Mouse (Mus musculus): Measurements from ENCODE around the gene Shroom3.
"Not testable (repeated sequence)": the region's sequence is repeated elsewhere in the genome, so short reads cannot be mapped to it uniquely, and the experiment has no call there.

The Shroom3 gene

GRCm38 (mm10) chr5:92893711-92894110 is 210.5 kb downstream of the Shroom3 start:
- no peak for DNase-seq (ENCODE audit: low spot score)

GRCm38 (mm10) chr5:92895877-92896276 is 212.6 kb downstream of the Shroom3 start:
- DNase-seq (ENCODE audit: low spot score), result no peak

- no peak for DNase-seq (ENCODE audit: low spot score)
These were observed 213.6 kb downstream of the Shroom3 start for GRCm38 (mm10) chr5:92896725-92897280.

GRCm38 (mm10) chr5:92897766-92898745 is 214.8 kb downstream of the Shroom3 start:
- peak; percentile 88 for DNase-seq (ENCODE audit: low spot score)

GRCm38 (mm10) chr5:92900470-92900869 is 217.2 kb downstream of the Shroom3 start:
- DNase-seq (ENCODE audit: low spot score), result no peak

GRCm38 (mm10) chr5:92901870-92902269 is 218.6 kb downstream of the Shroom3 start:
- no peak for DNase-seq (ENCODE audit: low spot score)

GRCm38 (mm10) chr5:92905146-92905545 is 221.9 kb downstream of the Shroom3 start:
- no peak for DNase-seq (ENCODE audit: low spot score)

- no peak for DNase-seq (ENCODE audit: low spot score)
These were observed 222.4 kb downstream of the Shroom3 start for GRCm38 (mm10) chr5:92905594-92906008.

- DNase-seq (ENCODE audit: low spot score), result no peak
These were observed 225.0 kb downstream of the Shroom3 start for GRCm38 (mm10) chr5:92908227-92908626.

GRCm38 (mm10) chr5:92910838-92911237 is 227.6 kb downstream of the Shroom3 start:
- DNase-seq (ENCODE audit: low spot score), result no peak

- DNase-seq (ENCODE audit: low spot score), result no peak
These were observed 232.2 kb downstream of the Shroom3 start for GRCm38 (mm10) chr5:92915421-92915820.

- no peak for DNase-seq (ENCODE audit: low spot score)
These were observed 234.5 kb downstream of the Shroom3 start for GRCm38 (mm10) chr5:92917755-92918154.

- DNase-seq (ENCODE audit: low spot score), result no peak
These were observed 234.9 kb downstream of the Shroom3 start for GRCm38 (mm10) chr5:92918170-92918569.

GRCm38 (mm10) chr5:92918866-92919265 is 235.6 kb downstream of the Shroom3 start:
- DNase-seq (ENCODE audit: low spot score), result no peak

GRCm38 (mm10) chr5:92919390-92919789 is 236.2 kb downstream of the Shroom3 start:
- no peak for DNase-seq (ENCODE audit: low spot score)

GRCm38 (mm10) chr5:92920984-92921383 is 237.7 kb downstream of the Shroom3 start:
- DNase-seq (ENCODE audit: low spot score), result no peak

GRCm38 (mm10) chr5:92921728-92922127 is 238.5 kb downstream of the Shroom3 start:
- no peak for DNase-seq (ENCODE audit: low spot score)

GRCm38 (mm10) chr5:92922981-92923380 is 239.7 kb downstream of the Shroom3 start:
- not testable (repeated sequence) for DNase-seq (ENCODE audit: low spot score)

- peak; percentile 84 for DNase-seq (ENCODE audit: low spot score)
These were observed 241.7 kb downstream of the Shroom3 start for GRCm38 (mm10) chr5:92924851-92925477.

- DNase-seq (ENCODE audit: low spot score), result peak; percentile 21
These were observed 244.4 kb downstream of the Shroom3 start for GRCm38 (mm10) chr5:92927667-92928066.

GRCm38 (mm10) chr5:92930557-92930956 is 247.3 kb downstream of the Shroom3 start:
- DNase-seq (ENCODE audit: low spot score), result no peak

GRCm38 (mm10) chr5:92931298-92931697 is 248.1 kb downstream of the Shroom3 start:
- no peak for DNase-seq (ENCODE audit: low spot score)

GRCm38 (mm10) chr5:92933010-92933409 is 249.8 kb downstream of the Shroom3 start:
- DNase-seq (ENCODE audit: low spot score), result no peak
